Mouse (Mus musculus): ENCODE data around the gene 2900026A02Rik. TPM values are rescaled to one million over a fixed set of nuclear protein-coding genes. Genes with fewer than 3 reads are reported as not detected.
A peak's percentile ranks its signal among the peaks of the same experiment; 100 is the strongest.

The 2900026A02Rik gene
- total RNA-seq, 4 experiments from 2014 or later, result 21.3 to 26.3 (median 23.9) TPM

DNA sequence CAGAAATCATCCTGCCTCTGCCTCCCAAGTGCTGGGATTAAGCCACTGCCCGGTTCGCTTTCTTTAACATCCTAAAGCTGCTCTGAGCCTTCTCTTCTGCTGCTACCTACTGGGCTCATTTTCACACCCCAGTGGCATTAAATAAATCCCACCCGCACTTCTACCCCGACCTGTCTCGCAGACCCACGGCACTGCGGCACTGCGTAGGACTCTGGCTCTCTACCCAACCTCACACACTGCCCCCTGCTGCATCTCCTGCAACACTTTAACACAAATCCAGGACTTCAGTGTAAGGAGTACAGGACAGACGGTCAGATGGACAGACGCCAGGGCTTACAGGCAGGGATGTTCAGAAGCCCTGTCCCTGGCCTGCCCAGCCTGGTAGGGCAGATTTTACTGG is 45.1 kb downstream of the 2900026A02Rik start:
- no peak for DNase-seq (ENCODE audit: low spot score in 2 of 2)

DNA sequence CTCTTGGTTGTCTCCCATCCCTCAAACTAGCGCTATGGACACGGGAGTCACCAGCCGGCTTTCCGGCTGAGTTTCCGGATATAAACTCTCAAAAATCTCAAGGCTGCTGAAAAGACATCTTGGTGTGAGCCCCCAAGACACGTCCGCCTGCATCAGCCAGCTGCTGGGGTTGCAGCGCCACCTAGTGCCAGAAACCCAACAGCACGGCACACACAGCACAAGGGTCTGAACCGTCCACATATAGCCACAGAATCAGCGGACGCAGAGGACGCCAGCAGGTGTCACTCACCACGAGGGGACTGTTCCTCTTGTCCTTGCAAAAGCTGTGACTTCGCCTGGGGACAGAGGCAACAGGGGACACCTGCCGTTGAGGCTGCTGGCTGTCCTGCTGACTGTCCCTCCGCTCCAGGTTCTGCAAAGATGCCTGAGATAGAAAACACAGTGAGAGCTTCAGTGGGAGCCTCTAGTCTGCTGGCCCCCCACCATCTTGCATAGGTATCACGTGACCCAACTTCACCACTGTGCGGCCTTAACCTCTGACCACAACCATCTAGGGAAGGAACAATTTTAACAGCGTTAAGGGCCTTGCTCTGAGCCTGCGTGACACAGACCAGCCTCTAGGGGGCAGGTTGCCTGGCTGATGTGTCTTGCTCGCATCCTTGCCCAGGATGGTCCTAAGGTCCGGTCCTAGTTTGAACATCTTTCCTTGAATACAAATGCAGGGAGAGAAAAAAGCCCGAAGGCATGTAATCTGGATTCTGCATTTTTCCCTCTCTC is 45.9 kb downstream of the 2900026A02Rik start:
- DNase-seq (ENCODE audit: low spot score in 2 of 2), result no peak

DNA sequence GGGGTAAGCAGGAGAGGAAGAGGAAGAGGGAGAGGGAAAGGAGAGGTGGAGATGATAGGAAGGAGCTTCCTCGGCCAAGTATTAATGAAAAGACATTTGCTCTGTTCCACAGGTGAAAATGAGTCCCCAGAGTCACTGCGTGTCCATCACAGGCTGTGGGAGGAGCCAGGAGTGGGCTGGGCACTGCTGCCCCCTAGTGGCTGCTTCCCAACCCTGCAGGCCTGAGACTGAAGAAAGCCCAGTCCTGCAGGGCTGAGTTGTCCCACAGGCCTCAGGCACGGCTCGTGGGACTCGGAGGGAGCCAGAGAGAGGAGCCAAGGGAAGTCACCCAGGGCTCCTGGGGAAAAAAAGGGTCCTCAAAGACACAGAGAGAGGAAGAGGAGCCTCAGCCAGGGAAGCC is 47.7 kb downstream of the 2900026A02Rik start:
- DNase-seq (ENCODE audit: low spot score in 2 of 2), result peak in 1 of 2 experiments; percentile 46

DNA sequence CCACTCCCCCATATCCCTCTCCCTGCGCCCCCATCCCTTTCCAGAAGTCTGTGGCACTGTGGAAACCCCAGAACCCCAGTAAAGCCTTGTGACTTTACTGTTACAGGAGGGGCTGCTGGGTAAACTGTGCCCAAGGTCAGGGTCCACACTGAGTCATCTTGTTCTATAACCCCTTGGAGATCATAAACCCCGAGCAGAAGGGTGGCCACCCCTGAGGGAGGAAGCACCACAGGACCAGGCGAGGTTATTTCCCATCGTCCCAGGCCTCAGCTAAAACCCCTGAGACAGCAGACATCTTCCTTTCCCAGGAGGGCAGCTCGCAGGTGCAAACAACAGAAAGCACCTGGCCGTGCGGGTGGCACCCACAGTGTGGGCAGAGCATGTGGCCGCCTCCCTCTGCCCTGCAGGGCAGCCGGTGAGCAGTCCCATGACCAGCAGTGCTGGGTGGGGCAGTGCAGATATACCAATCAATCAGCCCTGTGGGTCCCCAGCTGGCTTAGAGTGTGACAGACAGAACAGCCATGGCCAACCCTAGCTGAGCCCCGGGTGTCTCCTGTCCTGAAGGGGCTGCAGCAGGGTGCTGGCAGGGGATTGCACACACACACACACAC is 49.0 kb downstream of the 2900026A02Rik start:
- DNase-seq (ENCODE audit: low spot score in 2 of 2), result no peak

DNA sequence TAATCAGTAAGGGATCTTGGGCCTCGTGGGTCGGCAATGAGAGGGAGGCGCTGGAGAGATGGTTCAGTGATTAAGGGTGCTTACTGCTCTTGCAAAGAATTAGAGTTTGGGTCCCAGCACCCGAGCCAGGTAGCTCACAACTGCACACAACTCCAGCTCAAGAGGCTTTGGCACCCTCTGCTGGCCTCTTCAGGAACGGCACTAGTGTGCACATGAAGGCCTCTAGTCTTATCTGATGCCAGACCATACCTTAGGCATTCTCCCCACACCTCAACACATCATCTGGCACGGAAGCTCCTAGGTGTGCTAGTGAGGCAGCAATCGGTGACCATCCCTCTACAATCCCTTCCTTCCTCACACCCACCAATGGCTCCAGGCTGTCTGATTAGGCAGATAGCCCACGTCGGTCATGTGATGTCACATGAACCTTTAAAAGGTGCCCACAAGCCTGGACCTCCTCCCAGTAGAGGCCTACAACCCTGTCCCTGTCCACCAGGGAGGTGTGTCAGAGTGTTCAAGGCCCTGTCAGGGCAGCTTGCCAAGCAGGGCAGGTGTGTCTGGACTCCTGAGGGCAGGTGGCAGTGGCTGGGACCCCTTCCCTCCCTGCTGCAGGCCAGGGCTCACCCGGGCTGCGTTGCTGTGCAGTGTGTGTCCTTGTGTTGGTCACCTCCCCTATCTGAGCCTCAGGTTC is 50.8 kb downstream of the 2900026A02Rik start:
- no peak for DNase-seq (ENCODE audit: low spot score in 2 of 2)

DNA sequence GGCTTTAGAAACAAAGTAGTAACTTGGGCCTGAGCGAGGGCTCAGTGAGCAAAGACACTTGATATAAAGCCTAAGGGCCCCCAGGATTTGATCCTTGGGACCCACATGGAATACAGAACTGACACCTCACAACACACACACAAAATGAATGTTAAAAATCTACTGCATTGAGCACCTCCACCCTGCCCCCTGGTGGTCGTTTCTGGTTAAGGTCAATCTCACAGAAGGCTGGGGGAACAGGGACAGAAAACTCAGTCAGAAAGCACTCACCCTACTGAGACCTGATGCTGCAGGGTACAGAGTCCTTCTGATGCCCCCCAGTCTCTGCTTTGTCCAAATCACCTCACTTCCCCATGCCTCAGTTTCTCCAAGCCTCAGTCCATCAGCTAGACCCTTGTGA is 53.3 kb downstream of the 2900026A02Rik start:
- DNase-seq (ENCODE audit: low spot score in 2 of 2), result no peak

DNA sequence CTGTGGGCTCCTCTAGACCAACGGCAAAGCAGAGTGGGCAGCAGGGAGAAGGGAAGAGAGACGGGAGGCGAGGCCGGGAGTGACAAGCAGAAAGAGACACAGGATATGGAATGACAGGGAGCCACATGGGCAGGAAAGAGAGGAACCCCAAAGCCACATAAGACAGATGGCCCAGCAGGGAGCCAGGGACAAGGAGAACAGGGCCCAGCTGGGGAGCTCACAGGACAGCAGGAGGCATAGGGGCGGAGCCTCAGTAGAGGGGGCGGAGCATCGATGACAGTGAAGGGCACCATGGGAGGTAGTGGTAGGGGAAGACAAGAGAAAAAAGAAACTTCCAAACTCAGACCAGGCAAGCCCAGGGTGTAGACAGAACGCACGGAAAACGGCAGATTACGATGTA is 55.6 kb downstream of the 2900026A02Rik start:
- DNase-seq (ENCODE audit: low spot score in 2 of 2), result peak; percentile 24 to 30

DNA sequence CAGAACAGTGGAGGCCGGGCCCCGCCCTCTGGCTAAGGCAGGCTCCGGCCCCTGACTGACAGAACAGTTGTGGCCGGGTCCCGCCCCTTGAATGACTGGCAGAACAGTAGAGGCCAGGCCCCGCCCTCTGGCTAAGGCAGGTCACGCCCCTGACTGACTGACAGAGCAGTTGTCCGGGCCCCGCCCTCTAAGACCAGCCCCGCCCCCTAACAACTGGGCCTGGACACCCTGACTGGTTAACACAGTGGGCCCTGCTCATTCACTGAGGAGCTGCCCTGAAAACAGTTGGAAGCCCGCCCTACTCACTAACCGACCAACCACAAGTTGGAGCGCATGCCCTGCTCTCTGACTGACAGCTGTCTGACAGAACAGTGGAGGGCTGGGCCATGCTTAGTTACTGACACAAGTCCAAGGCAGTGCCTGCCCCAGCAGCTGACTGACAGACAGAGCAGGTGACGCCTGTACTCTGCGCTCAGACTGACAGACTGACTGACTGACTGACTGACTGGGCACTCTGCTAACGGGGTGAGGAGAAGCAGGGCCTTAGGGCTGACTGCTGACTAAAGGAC is 56.1 kb downstream of the 2900026A02Rik start:
- DNase-seq (ENCODE audit: low spot score in 2 of 2), result peak; percentile 90 to 91

DNA sequence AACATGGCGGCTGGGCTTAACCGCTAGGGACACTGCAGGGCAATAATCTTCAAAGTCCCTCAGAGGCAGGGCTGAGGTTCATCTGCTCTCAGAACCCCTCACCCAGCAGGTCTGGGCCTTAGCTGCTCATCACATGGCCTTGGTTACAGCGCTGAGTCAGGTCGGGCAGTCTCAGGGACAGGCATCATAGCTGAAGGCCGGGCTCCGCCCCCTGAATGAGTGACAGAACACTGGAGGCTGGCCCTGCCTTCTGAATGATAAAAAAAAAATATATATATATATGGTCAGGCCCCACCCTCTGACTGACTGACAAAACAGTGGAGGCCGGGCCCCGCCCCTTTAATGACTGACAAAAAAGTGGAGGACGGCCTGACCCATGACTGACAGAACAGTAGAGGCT is 56.6 kb downstream of the 2900026A02Rik start:
- no peak for DNase-seq (ENCODE audit: low spot score in 2 of 2)

DNA sequence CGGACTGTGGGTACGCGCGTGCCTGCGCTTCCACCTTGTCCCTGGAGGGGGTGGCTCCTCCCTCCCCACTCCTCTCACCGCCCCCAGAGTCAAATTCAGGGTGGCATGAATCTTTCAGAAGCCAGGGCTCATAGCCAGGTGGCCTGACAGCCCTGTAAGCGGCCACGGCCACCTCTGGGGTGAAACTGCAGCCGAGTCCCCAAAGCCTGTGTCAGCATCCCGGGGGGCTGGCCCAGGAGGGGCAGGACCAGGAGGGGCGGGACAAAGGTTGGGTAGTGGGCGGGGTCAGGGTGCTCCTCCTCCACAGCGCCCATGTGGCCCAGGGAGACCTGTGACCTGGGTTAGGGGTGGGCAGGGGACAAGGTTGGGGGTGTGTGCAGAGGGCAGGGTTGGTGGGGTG is 57.9 kb downstream of the 2900026A02Rik start:
- DNase-seq (ENCODE audit: low spot score in 2 of 2), result no peak

DNA sequence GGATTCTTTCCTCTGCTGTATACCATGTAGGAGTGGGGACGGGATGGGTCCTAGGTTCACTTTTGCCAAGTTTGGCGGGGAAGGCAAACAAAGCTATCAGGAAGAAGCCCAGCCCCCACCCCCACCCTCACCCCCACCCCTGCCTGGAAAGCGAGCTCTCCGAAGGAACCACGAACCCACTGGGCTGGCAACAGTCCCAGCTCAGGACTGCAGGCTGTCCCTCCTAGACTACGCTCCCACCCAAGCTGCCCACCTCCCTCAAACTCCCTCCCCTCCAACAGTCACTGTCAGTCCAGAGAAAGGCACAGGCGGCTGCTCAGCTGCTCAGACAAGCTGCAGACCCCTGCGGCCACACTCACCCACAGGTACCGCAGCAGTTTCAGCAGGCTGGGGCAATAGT is 58.3 kb downstream of the 2900026A02Rik start:
- no peak for DNase-seq (ENCODE audit: low spot score in 2 of 2)

DNA sequence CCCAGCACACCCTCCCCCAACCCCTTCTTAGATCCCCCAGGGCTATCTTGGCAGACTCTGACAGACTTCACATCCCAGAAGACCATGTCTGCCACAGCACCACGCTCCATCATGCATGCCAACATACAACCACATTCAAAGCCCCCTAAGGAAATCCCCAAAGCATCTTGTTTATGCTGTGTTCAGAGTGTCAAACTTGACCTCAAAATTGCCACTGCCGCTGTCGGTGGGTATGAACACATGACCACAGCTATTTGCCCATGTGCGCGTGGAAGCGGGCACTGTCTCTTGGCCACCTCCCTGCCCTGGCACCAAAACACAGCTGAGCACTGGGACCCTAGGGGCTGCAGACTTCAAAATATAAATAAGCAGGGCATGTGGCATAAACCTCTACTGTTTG is 59.5 kb downstream of the 2900026A02Rik start:
- DNase-seq (ENCODE audit: low spot score in 2 of 2), result no peak

DNA sequence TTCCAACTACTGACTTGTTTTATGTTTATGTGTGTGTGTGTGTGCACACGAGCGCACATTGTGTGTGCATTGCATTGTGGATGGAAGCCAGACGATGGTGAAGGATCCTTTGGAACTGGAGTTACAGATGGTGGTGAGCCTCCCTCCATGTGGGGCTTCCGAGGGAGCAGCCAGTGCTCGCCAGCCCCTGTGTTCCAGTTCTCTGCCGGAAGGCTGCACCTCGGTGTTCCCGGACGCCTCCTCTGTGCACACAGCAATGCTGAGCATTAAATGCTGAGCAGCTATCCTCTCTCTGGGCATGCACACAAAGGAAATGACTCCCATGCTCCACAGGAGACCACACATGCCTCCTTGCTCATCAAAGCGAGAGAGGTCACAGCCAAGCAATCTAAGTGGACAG is 60.7 kb downstream of the 2900026A02Rik start:
- no peak for DNase-seq (ENCODE audit: low spot score in 2 of 2)

DNA sequence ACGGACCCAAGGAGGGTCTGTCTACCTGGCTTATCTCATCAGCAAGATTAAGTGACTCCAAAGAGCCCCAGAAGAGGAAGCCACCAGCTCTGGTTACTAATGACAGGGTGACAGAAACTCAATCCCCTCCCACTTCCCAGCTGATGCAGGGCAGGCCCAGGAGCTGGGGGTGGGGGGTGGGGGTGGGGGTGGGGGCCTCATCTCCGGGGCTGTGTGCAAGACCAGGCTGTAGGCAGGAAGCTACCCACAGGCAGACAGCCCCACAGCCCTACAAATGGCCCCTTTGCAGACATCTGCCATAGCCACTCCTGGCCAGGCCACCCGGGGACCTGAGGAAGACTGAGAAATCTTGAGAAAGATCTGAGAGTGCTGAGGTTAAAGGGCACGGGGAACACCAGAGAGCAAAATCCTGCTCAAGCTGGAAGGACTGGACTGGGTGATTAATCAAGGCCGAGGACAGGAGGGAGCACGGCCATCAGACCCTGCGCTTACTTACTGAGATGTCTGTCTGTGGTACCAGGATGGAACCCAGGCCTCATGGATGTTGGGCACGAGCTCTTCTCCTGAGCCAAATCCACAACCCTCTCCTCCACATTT is 62.2 kb downstream of the 2900026A02Rik start:
- no peak for DNase-seq (ENCODE audit: low spot score in 2 of 2)

DNA sequence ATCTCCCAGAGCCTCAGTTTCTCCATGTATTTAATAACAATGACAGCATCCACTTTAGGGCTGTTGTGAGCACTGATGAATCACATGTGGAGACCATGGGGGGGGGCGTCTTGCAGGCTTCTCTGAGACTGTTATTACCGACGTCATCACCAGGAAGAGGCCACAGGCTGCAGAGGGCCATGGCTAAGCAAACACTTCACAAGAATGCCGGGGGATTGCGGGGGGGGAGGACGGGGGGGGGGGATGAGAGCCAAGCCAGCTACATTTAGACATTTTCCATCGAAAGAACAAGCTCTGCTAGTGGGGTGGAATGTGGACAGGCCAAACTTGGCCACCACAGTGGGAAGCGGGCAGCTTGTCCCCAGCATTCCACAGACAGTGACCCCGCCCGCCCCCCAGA is 63.4 kb downstream of the 2900026A02Rik start:
- no peak for DNase-seq (ENCODE audit: low spot score in 2 of 2)

DNA sequence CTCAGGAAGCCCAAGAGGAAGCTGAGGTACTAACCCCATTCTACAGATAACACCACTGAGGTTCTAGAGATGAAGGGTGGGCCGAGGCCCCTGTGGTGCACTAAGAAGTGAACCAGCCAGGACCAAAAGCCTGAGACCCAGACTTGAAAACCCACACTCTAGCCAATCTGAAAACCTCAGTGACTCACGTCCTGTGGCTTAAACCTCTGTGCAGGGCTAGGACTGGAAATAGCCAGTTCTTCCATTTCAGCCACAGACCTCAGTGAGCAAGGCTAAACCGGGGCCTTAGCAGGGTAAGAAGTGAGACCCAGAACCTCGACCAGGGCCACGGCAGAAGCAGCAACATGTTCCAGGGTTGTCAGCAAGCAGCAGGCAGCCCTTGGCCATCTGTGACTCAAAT is 64.0 kb downstream of the 2900026A02Rik start:
- no peak for DNase-seq (ENCODE audit: low spot score in 2 of 2)

DNA sequence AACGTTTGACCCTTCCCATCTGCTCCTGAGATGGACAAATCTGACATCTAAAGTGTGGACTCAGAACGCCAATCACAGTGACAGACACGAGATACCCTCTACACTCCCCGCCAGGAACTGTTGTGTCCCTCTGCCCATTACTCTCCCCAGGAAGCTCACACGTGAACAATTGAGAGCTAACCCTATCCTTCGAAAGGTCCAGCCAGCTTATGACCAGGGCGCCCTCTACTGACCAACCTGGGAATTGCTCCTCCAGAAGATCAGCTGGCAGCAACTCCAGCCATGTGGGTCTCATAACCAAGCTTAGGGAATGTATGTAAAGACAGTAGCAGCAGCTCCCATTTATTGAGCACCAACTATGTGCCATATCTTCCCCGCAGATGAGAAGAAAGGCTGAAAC is 65.9 kb downstream of the 2900026A02Rik start:
- DNase-seq (ENCODE audit: low spot score in 2 of 2), result peak; percentile 71

DNA sequence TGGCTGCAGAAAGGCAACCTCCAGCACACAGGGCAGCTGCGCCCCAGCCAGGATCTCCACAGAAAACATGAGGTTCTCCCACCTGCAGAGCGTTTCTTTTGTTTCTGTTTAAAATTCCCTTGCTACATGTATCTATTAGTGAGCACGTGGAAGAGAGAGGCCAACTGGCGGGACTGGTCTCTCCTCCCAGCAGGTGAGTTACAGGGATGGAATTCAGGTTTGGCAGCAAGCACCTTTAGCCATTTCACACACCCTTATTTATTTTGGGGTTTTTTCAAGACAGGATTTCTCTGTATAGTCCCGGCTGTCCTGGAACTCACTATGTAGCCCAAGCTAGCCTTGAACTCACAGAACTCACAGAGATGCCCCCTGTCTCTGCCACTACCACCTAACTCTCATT is 66.6 kb downstream of the 2900026A02Rik start:
- no peak for DNase-seq (ENCODE audit: low spot score in 2 of 2)

DNA sequence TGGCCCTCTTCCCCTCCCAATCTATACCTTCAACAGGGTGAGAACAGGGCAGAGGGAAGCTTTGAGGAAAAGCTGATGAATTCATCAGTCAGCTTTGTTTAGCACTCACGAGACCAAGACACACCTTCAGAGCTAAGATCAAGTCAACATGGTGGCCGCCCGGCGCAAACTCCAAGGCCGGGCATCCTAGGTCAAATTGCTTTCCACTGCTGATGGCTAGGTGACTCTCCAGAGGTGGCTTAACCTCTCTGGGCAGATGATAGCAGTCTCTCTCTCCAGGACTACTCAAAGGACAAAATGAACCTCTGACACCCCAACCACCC is 67.6 kb downstream of the 2900026A02Rik start:
- DNase-seq (ENCODE audit: low spot score in 2 of 2), result no peak

DNA sequence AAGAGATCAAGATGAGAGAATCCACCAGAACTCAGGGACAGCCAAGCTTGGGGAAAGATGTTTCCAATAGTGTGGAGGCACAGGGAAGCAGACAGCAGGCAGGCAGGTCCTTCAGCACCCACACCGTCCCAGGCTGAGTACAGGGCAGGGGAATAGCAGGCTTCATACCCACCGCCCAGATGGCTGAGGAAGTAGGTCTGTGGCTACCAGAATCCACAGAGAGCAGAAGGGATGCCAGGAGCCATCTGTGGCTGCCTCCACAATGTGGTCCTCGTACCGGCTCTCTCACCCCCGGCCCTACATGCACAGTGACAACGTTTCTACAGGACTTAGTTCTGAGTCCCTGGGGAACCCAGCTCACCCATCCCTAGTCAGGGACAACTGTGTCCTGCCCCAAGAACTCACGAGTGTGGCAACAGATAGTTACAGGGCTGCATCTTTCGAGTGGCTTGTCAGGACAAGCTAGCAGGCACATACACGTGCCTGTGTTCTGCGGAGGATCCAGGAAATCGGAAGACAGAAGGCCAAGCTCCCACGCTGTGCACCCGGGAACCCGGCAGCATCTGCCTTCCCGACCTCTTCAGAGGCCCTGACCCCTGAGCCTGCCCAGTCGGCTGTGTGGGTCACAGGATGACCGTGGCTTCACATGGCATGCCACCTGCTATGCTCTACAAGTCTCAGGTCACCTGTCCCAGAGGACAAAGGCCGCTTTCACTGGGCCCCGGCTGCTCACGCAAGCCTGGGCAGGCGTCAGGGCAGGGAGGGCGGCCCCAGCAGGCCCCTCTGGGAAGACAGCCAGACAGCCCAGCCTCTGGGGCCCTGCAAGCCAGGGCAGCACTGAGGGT is 68.2 kb downstream of the 2900026A02Rik start:
- DNase-seq (ENCODE audit: low spot score in 2 of 2), result no peak

DNA sequence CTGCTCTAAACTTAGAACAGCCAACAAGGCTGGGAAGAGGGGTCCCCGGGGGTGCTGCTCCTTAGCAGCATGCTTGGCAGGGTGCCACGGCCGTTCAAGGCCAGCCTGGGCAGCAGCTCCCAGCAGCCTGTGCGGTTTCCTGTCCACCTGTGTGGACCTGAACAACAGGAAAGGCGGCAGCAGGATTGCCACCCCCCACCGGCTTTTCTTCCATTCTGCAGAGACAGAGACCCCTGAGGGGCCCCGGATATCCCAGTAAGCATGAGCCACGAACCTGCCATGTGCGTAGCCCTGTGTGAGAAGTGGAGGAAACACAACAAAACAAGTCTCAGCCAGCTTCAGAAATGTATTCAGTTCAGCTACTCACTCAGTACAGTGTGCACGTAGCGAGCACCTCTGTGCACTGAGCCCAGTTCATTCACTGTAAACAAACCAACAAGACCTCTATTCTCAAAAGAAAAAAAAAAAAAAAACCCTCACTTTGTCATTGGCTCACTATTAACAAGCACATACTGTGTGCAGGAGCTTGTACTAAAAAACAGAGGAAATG is 69.4 kb downstream of the 2900026A02Rik start:
- peak; percentile 15 to 35 for DNase-seq (ENCODE audit: low spot score in 2 of 2)
